Mouse (Mus musculus): ENCODE data around the gene Ier3. TPM values are rescaled to one million over a fixed set of nuclear protein-coding genes. Genes with fewer than 3 reads are reported as not detected.

The Ier3 gene
- polyA plus RNA-seq, 1 experiment from 2014 or later, result 18.6 TPM

- Histone ChIP-seq H3K9me3 (ENCODE audit: low read length) (no peaks in the 10 kb centered on the region), H3K27ac (ENCODE audit: low read depth) (peak overlapping the region; percentile 34; the same call in 1 of the 2 replicates), H3K27me3 (ENCODE audit: insufficient read depth, low read length) (no peaks in the 10 kb centered on the region), H3K9ac (replicated peaks) (no peak overlapping the region), H3K4me3 (ENCODE audit: low read depth, low read length) (no peak overlapping the region), H3K4me2 (ENCODE audit: low read depth, low read length) (no peak overlapping the region), H3K4me1 (ENCODE audit: insufficient read depth) (peaks cover 43% of the 10 kb centered on the region), H3K36me3 (replicated peaks; ENCODE audit: insufficient read depth, low read length) (peaks cover 57% of the 10 kb centered on the region)
- no peak for DNase-seq
- ATAC-seq, result no peak
- WGBS (ENCODE audit: insufficient replicate concordance), result 73% methylated on average over 8 of the region's 8 CpGs
- TF ChIP-seq CTCF (IDR thresholded peaks at IDR 0.05; ENCODE audit: low read depth) (no peak), EP300 (IDR thresholded peaks at IDR 0.05; ENCODE audit: low read depth) (no peak)
Observed at GRCm38 (mm10) chr17:35832400-35833238, 11.1 kb downstream of the Ier3 start.

GRCm38 (mm10) chr17:35833239-35833751 is 11.8 kb downstream of the Ier3 start:
- Histone ChIP-seq H3K4me2 (ENCODE audit: low read depth, low read length) (no peak overlapping the region), H3K4me3 (ENCODE audit: low read depth, low read length) (no peak overlapping the region), H3K9ac (replicated peaks) (no peak overlapping the region), H3K4me1 (ENCODE audit: insufficient read depth) (peaks cover 43% of the 10 kb centered on the region), H3K27me3 (ENCODE audit: insufficient read depth, low read length) (no peaks in the 10 kb centered on the region), H3K9me3 (ENCODE audit: low read length) (no peaks in the 10 kb centered on the region), H3K27ac (ENCODE audit: low read depth) (peak overlapping the region; percentile 34; the same call in 1 of the 2 replicates), H3K36me3 (replicated peaks; ENCODE audit: insufficient read depth, low read length) (peaks cover 57% of the 10 kb centered on the region)
- 26% methylated on average over 5 of the region's 5 CpGs for WGBS (ENCODE audit: insufficient replicate concordance)
- no peak for TF ChIP-seq EP300 (IDR thresholded peaks at IDR 0.05; ENCODE audit: low read depth)
- TF ChIP-seq CTCF (IDR thresholded peaks at IDR 0.05; ENCODE audit: low read depth), result no peak
- ATAC-seq, result no peak
- no peak for DNase-seq

GRCm38 (mm10) chr17:35833894-35834293 is 12.4 kb downstream of the Ier3 start:
- no peak overlapping the region for H3K4me3 ChIP-seq (ENCODE audit: low read depth, low read length)
- WGBS (ENCODE audit: insufficient replicate concordance), result 61% methylated on average over 5 of the region's 5 CpGs
- 0 out of 2 replicates have a peak overlapping the region, but pooled peaks have one; percentile 29 for H3K27ac ChIP-seq (ENCODE audit: low read depth)
- H3K9ac ChIP-seq (replicated peaks), result no peak overlapping the region
- H3K4me2 ChIP-seq (ENCODE audit: low read depth, low read length), result no peak overlapping the region
- H3K4me1 ChIP-seq (ENCODE audit: insufficient read depth), result peaks cover 48% of the 10 kb centered on the region
- ATAC-seq (no peak), DNase-seq (no peak)
- peaks cover 54% of the 10 kb centered on the region for H3K36me3 ChIP-seq (replicated peaks; ENCODE audit: insufficient read depth, low read length)
- no peaks in the 10 kb centered on the region for H3K27me3 ChIP-seq (ENCODE audit: insufficient read depth, low read length)
- no peak for TF ChIP-seq CTCF (IDR thresholded peaks at IDR 0.05; ENCODE audit: low read depth)
- TF ChIP-seq EP300 (IDR thresholded peaks at IDR 0.05; ENCODE audit: low read depth), result no peak
- no peaks in the 10 kb centered on the region for H3K9me3 ChIP-seq (ENCODE audit: low read length)

- Histone ChIP-seq H3K4me1 (ENCODE audit: insufficient read depth) (peaks cover 52% of the 10 kb centered on the region), H3K9me3 (ENCODE audit: low read length) (no peaks in the 10 kb centered on the region), H3K27ac (ENCODE audit: low read depth) (no peak overlapping the region), H3K9ac (replicated peaks) (0 out of 2 replicates have a peak overlapping the region, but pooled peaks have one; percentile 9), H3K27me3 (ENCODE audit: insufficient read depth, low read length) (no peaks in the 10 kb centered on the region), H3K4me3 (ENCODE audit: low read depth, low read length) (peak overlapping the region; percentile 11; the same call in 1 of the 2 replicates), H3K4me2 (ENCODE audit: low read depth, low read length) (peak overlapping the region; percentile 93; the same call in 1 of the 2 replicates), H3K36me3 (replicated peaks; ENCODE audit: insufficient read depth, low read length) (peaks cover 49% of the 10 kb centered on the region)
- no peak for TF ChIP-seq EP300 (IDR thresholded peaks at IDR 0.05; ENCODE audit: low read depth)
- TF ChIP-seq CTCF (IDR thresholded peaks at IDR 0.05; ENCODE audit: low read depth), result 0 out of 2 replicates have a peak, but pooled peaks have one; percentile 33
- ATAC-seq (no peak), DNase-seq (no peak)
- 76% methylated on average over 26 of the region's 26 CpGs for WGBS (ENCODE audit: insufficient replicate concordance)
Observed at GRCm38 (mm10) chr17:35834696-35835422, 13.4 kb downstream of the Ier3 start.

GRCm38 (mm10) chr17:35835424-35836140 is 14.1 kb downstream of the Ier3 start:
- Histone ChIP-seq H3K27me3 (ENCODE audit: insufficient read depth, low read length) (no peaks in the 10 kb centered on the region), H3K9me3 (ENCODE audit: low read length) (no peaks in the 10 kb centered on the region), H3K4me3 (ENCODE audit: low read depth, low read length) (peak overlapping the region; percentile 82), H3K9ac (replicated peaks) (0 out of 2 replicates have a peak overlapping the region, but pooled peaks have one; percentile 89), H3K36me3 (replicated peaks; ENCODE audit: insufficient read depth, low read length) (peaks cover 44% of the 10 kb centered on the region), H3K4me1 (ENCODE audit: insufficient read depth) (peaks cover 53% of the 10 kb centered on the region), H3K27ac (ENCODE audit: low read depth) (no peak overlapping the region), H3K4me2 (ENCODE audit: low read depth, low read length) (peak overlapping the region; percentile 93)
- TF ChIP-seq CTCF (IDR thresholded peaks at IDR 0.05; ENCODE audit: low read depth) (no peak), EP300 (IDR thresholded peaks at IDR 0.05; ENCODE audit: low read depth) (no peak)
- DNase-seq (no peak), ATAC-seq (no peak)
- WGBS (ENCODE audit: insufficient replicate concordance), result 74% methylated on average over 26 of the region's 26 CpGs

All from liver, postnatal 0 days (tissue).